Mouse (Mus musculus): ENCODE measurements around the gene Gm15217.

DNA sequence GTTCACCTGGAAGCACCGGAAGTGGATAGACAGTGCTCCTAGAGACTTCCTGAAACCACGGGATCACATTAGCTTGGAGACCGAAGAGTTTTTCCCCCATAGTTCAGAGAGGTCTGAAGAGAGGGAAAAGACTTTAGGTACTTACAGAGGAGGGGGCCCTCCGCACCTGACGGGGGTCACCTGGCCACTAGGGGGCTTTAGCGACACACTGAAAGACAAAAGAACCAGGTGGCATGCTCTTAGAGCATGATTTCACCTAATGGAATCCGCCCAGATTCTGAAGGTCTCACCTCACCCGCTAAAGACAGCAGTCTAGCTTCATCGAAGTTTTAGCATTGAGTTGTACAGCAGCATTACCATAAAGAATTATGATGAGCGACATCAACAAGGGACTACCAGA, 16.0 kb upstream of the Gm15217 start:
- TF ChIP-seq CTCF (conservative IDR thresholded peaks at IDR 0.05; ENCODE audit: insufficient read depth, insufficient read length, low read depth, low read length) (peak; percentile 49), POLR2A (IDR thresholded peaks at IDR 0.05; ENCODE audit: low read depth, low read length) (no peak)
